Mouse (Mus musculus) spleen, embryonic (tissue): ENCODE results near the gene Ppp2r5b.

ENCODE experiments used
- CTCF ChIA-PET: fragments of 350-600 bp; sonication (Branson Sonifier 250); formaldehyde crosslinking; loops from one replicate; lab custom pipeline; 2022; lab: Charles Lee

The Ppp2r5b gene

GRCm38 (mm10) chr19:6269798-6270475 lies 34.3 kb upstream of the Ppp2r5b start:
- CTCF ChIA-PET = no interaction called here

DNA sequence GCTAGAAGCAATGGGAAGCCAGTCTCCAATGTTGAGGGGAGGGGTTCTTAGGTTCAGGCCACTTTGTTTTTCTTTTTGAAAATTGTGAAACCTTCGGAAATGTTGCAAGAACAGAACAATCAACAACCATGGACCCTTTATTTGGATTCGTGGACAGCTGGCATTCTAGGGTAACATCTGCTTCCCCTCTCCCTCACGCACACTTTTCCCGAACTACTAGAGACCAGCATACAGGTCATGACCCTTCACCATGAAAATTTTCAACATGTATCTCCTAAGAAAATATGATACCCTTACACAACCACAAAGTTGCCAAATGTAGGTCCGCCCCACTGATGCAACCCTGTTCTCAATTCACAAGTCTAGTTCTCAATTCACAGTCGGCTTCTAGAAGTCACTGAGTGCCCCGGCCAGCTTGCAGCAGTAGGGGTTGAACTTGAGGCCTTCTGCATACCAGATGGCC lies 33.0 kb upstream of the Ppp2r5b start:
- CTCF ChIA-PET = interaction anchor here (0.6 to 1.2 kb wide), 2 partner anchors 18 to 225 kb away, joined by 3 to 8 read pairs; no protein-coding TSS in a partner anchor

GRCm38 (mm10) chr19:6268170-6268528 lies 32.5 kb upstream of the Ppp2r5b start:
- CTCF ChIA-PET = interaction anchor here (0.6 to 1.2 kb wide), 2 partner anchors 18 to 225 kb away, joined by 3 to 8 read pairs; no protein-coding TSS in a partner anchor

- CTCF ChIA-PET = interaction anchor here (0.7 to 1.2 kb wide), 2 partner anchors 13 to 19 kb away, joined by 3 read pairs; no protein-coding TSS in a partner anchor
These were observed 31.9 kb upstream of the Ppp2r5b start for GRCm38 (mm10) chr19:6267306-6268169.

- CTCF ChIA-PET = interaction anchor here (0.9 kb wide), 1 partner anchor 19 kb away, joined by 3 read pairs; no protein-coding TSS in a partner anchor
These were observed 30.1 kb upstream of the Ppp2r5b start for GRCm38 (mm10) chr19:6265727-6266182.

DNA sequence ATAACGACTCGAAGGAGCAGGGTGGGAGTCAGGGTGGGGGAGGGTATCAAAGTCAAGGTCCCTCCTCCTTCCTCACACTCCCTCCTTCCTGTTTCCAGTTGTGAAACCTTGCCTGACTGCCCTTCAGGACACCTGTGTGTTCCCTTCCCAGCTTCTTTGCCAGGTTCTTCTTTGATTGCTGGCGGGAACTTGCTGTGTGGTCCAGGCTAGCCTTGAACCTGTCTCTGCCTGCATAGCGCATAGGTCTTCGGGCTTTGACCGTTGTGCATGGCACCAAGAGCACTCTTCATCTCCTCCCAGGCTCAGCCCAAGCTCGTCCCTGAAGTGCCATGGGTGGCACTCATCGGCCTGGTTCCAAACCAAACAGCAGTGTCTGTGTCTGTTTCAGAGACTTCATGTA lies 29.3 kb upstream of the Ppp2r5b start:
- CTCF ChIA-PET = interaction anchor here (1.6 to 2.6 kb wide), 2 partner anchors 34 to 67 kb away, joined by 3 to 10 read pairs; no protein-coding TSS in a partner anchor

DNA sequence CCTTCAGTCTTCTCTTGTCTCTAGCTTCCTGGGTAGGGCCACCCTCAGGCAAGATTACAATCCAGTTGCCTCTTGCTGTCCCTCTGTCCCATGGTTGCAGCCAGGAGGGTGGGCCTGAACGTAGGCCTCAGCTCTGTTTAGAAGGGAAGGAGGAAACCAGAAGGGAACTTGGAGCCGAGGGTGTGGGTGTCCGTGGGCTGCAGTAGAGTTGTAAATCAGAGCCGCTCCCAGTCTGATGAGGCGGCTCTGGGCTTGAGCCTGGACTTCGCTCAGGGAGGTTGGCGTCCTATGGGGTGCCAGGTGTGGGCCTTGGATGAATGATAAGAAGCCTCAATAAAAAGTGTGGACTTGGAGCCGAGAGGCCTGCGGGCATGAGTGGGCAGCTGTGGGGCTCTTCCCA lies 28.5 kb upstream of the Ppp2r5b start:
- CTCF ChIA-PET = interaction anchor here (0.6 to 2.6 kb wide), 3 partner anchors 35 to 72 kb away, joined by 3 to 10 read pairs (median 3); no protein-coding TSS in a partner anchor

- CTCF ChIA-PET = interaction anchor here (0.7 to 2.6 kb wide), 4 partner anchors 12 to 69 kb away, joined by 3 to 10 read pairs (median 4); no protein-coding TSS in a partner anchor
These were observed 27.3 kb upstream of the Ppp2r5b start for GRCm38 (mm10) chr19:6262839-6263433.

- CTCF ChIA-PET = interaction anchor here (0.8 to 2.6 kb wide), 2 partner anchors 32 to 69 kb away, joined by 3 to 10 read pairs; no protein-coding TSS in a partner anchor
These were observed 26.6 kb upstream of the Ppp2r5b start for GRCm38 (mm10) chr19:6262222-6262621.

GRCm38 (mm10) chr19:6261379-6261778 lies 25.7 kb upstream of the Ppp2r5b start:
- CTCF ChIA-PET = interaction anchor here (1.0 to 1.7 kb wide), 2 partner anchors 12 to 39 kb away, joined by 3 read pairs; no protein-coding TSS in a partner anchor

DNA sequence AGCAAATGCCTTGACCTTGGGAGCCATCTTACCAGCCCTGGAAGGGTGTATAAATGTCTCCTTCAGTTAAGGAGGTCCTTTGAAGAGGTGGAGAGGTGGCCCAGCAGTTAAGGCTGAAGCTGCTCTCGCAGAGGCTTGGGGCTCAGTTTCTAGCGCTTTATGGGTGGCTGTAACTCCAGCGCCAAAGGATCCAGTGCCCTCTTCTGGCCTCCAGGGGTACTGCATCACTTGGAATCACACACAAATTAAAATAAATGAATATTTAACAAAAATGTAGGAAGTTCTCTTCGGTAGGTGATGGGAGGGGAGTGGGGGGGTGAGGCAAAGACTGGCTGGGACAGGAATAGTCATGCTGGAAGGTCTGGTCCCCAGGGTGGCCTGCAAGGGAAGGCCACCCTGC lies 25.3 kb upstream of the Ppp2r5b start:
- CTCF ChIA-PET = interaction anchor here (1.0 to 1.7 kb wide), 2 partner anchors 11 to 39 kb away, joined by 3 read pairs; no protein-coding TSS in a partner anchor

DNA sequence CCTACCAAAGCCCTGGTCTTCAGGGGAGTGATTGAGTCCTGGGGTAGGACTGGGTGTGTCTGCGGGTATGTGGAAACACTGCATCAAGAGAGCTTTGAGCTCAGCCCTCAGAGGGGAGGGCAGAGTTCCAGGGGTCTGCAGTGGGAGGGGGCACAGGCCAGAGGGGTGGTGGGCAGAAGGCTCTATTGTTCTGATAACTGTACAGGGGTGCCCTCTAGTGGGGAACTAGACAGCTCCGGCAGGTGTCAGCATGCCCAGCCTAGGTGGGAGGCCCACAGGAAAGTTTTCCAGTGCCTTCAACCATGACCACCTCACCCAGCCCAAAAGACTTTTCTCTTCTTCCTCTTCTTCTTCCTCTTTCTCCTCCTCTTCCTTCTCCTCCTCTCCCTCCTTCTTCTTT lies 24.8 kb upstream of the Ppp2r5b start:
- CTCF ChIA-PET = interaction anchor here (1.7 kb wide), 1 partner anchor 40 kb away, joined by 3 read pairs; no protein-coding TSS in a partner anchor

GRCm38 (mm10) chr19:6253021-6253420 lies 17.3 kb upstream of the Ppp2r5b start:
- CTCF ChIA-PET = no interaction called here

DNA sequence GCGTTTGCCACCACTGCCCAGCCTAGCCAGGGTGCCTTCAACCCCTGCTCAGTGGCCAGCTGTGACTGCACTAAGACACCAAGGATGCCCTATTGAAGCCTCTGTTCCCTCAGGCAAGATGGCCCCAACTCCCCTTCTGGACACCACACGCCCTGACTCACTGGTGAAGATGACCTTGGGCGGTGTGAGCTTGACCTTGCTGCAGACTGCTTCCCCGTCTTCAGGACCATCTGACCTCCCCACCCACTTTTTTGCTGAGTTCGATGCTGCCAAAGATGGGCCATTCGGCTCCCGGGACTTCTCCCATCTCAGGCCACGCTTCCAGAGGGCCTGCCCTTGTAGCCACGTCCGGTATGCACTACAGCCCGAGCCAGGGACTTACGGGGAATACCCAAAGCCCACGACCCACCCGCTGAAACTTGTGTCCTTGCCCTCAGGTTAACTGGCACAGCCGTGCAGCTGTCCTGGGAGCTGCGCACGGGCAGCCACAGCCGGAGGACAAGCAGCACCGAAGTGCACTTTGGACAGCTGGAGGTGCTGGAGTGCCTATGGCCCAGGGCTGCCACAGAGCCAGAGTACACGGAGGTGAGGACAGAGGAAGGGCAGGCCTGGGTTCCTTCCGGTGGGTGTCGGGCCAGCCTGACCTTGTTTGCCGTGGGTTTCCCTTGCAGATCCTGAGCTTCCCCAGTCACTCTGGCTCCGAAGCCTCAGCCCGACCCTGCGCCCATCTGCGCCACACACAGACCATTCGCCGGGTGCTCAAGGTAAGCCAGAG lies 12.0 kb upstream of the Ppp2r5b start:
- CTCF ChIA-PET = no interaction called here

GRCm38 (mm10) chr19:6245806-6246205 lies 10.1 kb upstream of the Ppp2r5b start:
- CTCF ChIA-PET = no interaction called here

DNA sequence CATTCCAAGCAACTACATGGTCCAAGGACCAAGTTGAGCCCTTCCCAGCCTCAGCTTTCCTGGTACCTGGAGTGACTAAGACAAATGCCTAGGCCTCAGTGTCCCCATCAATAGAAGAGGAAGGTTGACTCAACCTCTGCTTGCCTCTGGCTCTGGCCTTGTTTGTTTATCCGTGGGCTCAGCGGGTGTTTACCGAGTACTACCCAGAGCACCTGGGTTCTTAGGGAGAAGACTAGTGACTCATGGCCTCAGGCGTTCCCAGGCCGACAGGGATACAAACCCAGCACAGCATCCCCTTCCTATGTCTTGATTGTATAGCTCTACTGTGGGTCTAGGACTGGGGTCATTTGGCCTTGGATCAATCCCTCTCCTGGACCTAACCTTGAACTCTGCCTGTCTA lies 7.6 kb upstream of the Ppp2r5b start:
- CTCF ChIA-PET = no interaction called here

- CTCF ChIA-PET = interaction anchor here (0.7 kb wide), 1 partner anchor 52 kb away, joined by 5 read pairs; no protein-coding TSS in a partner anchor
These were observed 6.6 kb upstream of the Ppp2r5b start for GRCm38 (mm10) chr19:6242281-6242680.

- CTCF ChIA-PET = interaction anchor here (0.6 to 0.7 kb wide), 2 partner anchors 193 to 532 kb away, joined by 3 to 4 read pairs; no protein-coding TSS in a partner anchor
These were observed 5.8 kb upstream of the Ppp2r5b start, which contains the start of gene Atg2a for GRCm38 (mm10) chr19:6241274-6242107. Gene Atg2a, plus strand, starts transcription at chr19:6241668.

GRCm38 (mm10) chr19:6240725-6241124 lies 5.1 kb upstream of the Ppp2r5b start:
- CTCF ChIA-PET = interaction anchor here (0.6 kb wide), 1 partner anchor 531 kb away, joined by 4 read pairs; no protein-coding TSS in a partner anchor
